Mouse (Mus musculus): ENCODE results near the gene Emp1.

- TF ChIP-seq GABPA (IDR thresholded peaks at IDR 0.05; ENCODE audit: low read depth, low read length) (no peak), TAL1 (IDR thresholded peaks at IDR 0.05; ENCODE audit: low read length) (no peak), NRF1 (IDR thresholded peaks at IDR 0.05; ENCODE audit: insufficient read depth, low read depth, low read length, poor library complexity, severe bottlenecking) (no peak), NELFE (IDR thresholded peaks at IDR 0.05; ENCODE audit: low read depth, low read length) (no peak), ZKSCAN1 (IDR thresholded peaks at IDR 0.05; ENCODE audit: low read depth, low read length) (no peak), POLR2A (IDR thresholded peaks at IDR 0.05; ENCODE audit: control insufficient read depth in 1 of 2, insufficient read depth in 1 of 2, low read depth in 1 of 2, low read length in 2 of 2, poor library complexity in 1 of 2) (no peak), CTCF (IDR thresholded peaks at IDR 0.05 in 2 of 3, conservative IDR thresholded peaks at IDR 0.05 in 1 of 3; ENCODE audit: control insufficient read depth in 1 of 3, insufficient read depth in 1 of 3, low read depth in 2 of 3, low read length in 3 of 3, poor library complexity in 1 of 3, severe bottlenecking in 1 of 3) (no peak), USF1 (IDR thresholded peaks at IDR 0.05; ENCODE audit: low read depth, low read length) (no peak), TBP (IDR thresholded peaks at IDR 0.05; ENCODE audit: low read depth, low read length) (no peak), JUND (IDR thresholded peaks at IDR 0.05; ENCODE audit: low read depth, low read length) (no peak)
These were observed 35.5 kb upstream of the Emp1 start for GRCm38 (mm10) chr6:135326847-135327246.

All from MEL (cell line).